Mouse (Mus musculus) liver, embryonic 11.5 days (tissue): Measurements from ENCODE around the gene Slc25a14. TPM values are rescaled to one million over a fixed set of nuclear protein-coding genes. Genes with fewer than 3 reads are reported as not detected.

ENCODE experiments used
- ATAC-seq: fragments of 200-750 bp; cut with Nextera tagmentation; replicated peaks from 2 replicates; pipeline ENCODE4 v1.8.0; 2017; ENCODE audit warnings: moderate number of reproducible peaks, mild to moderate bottlenecking, moderate TSS enrichment, moderate library complexity; ENCODE audit not compliant: low FRiP score
- DNase-seq: peaks from one replicate; pipeline ENCODE4 v3.0.0-alpha.2; 2017; ENCODE audit warnings: low spot score
- H3K27ac ChIP-seq: fragments of 300-500 bp; sonication (generic); 2 replicates; pipeline ENCODE4 v1.5.1; 2014; ENCODE audit warnings: mild to moderate bottlenecking, low read depth, low read length, control low read depth
- H3K27me3 ChIP-seq: fragments of 300-500 bp; sonication (generic); replicated peaks from 2 replicates; pipeline ENCODE4 v1.6.1; 2014; ENCODE audit warnings: low read length, mixed read lengths; ENCODE audit not compliant: control insufficient read depth, insufficient read depth
- H3K36me3 ChIP-seq: fragments of 300-500 bp; sonication (generic); 2 replicates; pipeline ENCODE4 v1.6.1; 2014; ENCODE audit warnings: mild to moderate bottlenecking, low read length, moderate library complexity, mixed read lengths; ENCODE audit not compliant: control insufficient read depth, insufficient read depth
- H3K4me1 ChIP-seq: fragments of 300-500 bp; sonication (generic); replicated peaks from 2 replicates; pipeline ENCODE4 v1.6.1; 2014; ENCODE audit warnings: low read length, mixed read lengths; ENCODE audit not compliant: control insufficient read depth, insufficient read depth
- H3K4me2 ChIP-seq: fragments of 300-500 bp; sonication (generic); 2 replicates; pipeline ENCODE4 v1.6.1; 2014; ENCODE audit warnings: mild to moderate bottlenecking, control low read depth, moderate library complexity
- H3K4me3 ChIP-seq: fragments of 300-500 bp; sonication (generic); 2 replicates; pipeline ENCODE4 v1.5.1; 2014; ENCODE audit warnings: low read depth, low read length, control low read depth
- H3K9ac ChIP-seq: fragments of 300-500 bp; sonication (generic); 2 replicates; pipeline ENCODE4 v1.6.1; 2014; ENCODE audit warnings: low read depth, low read length, control low read depth
- H3K9me3 ChIP-seq: fragments of 300-500 bp; sonication (generic); 2 replicates; pipeline ENCODE4 v1.6.1; 2016; ENCODE audit warnings: low read length, inconsistent platforms, mixed read lengths; ENCODE audit not compliant: control insufficient read depth
- WGBS: fragments of 180-500 bp; shearing (Covaris S2); extraction: QIAGEN DNeasy Blood & Tissue Kit; methylation state at CpG from one replicate; pipeline ENCODE4 v1.1.7; 2014; 5-methylcytosine and 5-hydroxymethylcytosine counted together
- polyA plus RNA-seq: library from polyadenylated mRNA; unstranded; fragments of >200 nt; fragmentation: Nextera tagmentation; extraction: Ambion mirVana; gene quantifications from 2 replicates; pipeline ENCODE4 v1.2.1, GENCODE M21; 2014

Gene Slc25a14
- polyA plus RNA-seq, 1 experiment from 2014 or later = 10.6 TPM

GRCm38 (mm10) chrX:48637032-48637431, 13.8 kb downstream of the Slc25a14 start:
- no peak for DNase-seq
- no peak overlapping the region for H3K27ac ChIP-seq
- no peaks in the 10 kb centered on the region for H3K9me3 ChIP-seq
- ATAC-seq = no peak
- no peak overlapping the region for H3K4me3 ChIP-seq
- no peaks in the 10 kb centered on the region for H3K27me3 ChIP-seq
- 59% methylated on average over 2 of the region's 2 CpGs for WGBS
- H3K9ac ChIP-seq = no peak overlapping the region
- no peaks in the 10 kb centered on the region for H3K4me1 ChIP-seq
- no peak overlapping the region for H3K4me2 ChIP-seq
- H3K36me3 ChIP-seq = no peaks in the 10 kb centered on the region

- WGBS = 90% methylated on average over 2 of the region's 2 CpGs
- H3K9ac ChIP-seq = no peak overlapping the region
- ATAC-seq (no peak), DNase-seq (no peak)
- H3K9me3 ChIP-seq = no peaks in the 10 kb centered on the region
- H3K4me3 ChIP-seq = no peak overlapping the region
- H3K4me1 ChIP-seq = no peaks in the 10 kb centered on the region
- H3K27me3 ChIP-seq = no peaks in the 10 kb centered on the region
- no peak overlapping the region for H3K27ac ChIP-seq
- H3K4me2 ChIP-seq = no peak overlapping the region
- H3K36me3 ChIP-seq = no peaks in the 10 kb centered on the region
Observed at GRCm38 (mm10) chrX:48644122-48644521, 20.9 kb downstream of the Slc25a14 start.

- 40% methylated on average over 6 of the region's 6 CpGs for WGBS
- no peaks in the 10 kb centered on the region for H3K9me3 ChIP-seq
- ATAC-seq = no peak
- H3K27me3 ChIP-seq = no peaks in the 10 kb centered on the region
- H3K4me3 ChIP-seq = no peak overlapping the region
- H3K4me2 ChIP-seq = no peak overlapping the region
- H3K9ac ChIP-seq = no peak overlapping the region
- no peaks in the 10 kb centered on the region for H3K36me3 ChIP-seq
- no peaks in the 10 kb centered on the region for H3K4me1 ChIP-seq
- no peak overlapping the region for H3K27ac ChIP-seq
- DNase-seq = no peak
Observed at GRCm38 (mm10) chrX:48666807-48667206, 43.6 kb downstream of the Slc25a14 start.

- no peak overlapping the region for H3K9ac ChIP-seq
- 77% methylated on average over 3 of the region's 3 CpGs for WGBS
- ATAC-seq (no peak), DNase-seq (no peak)
- no peaks in the 10 kb centered on the region for H3K9me3 ChIP-seq
- no peaks in the 10 kb centered on the region for H3K36me3 ChIP-seq
- H3K4me1 ChIP-seq = no peaks in the 10 kb centered on the region
- H3K4me3 ChIP-seq = no peak overlapping the region
- H3K27ac ChIP-seq = no peak overlapping the region
- H3K4me2 ChIP-seq = no peak overlapping the region
- no peaks in the 10 kb centered on the region for H3K27me3 ChIP-seq
Observed at GRCm38 (mm10) chrX:48669588-48669987, 46.4 kb downstream of the Slc25a14 start.

GRCm38 (mm10) chrX:48671714-48672113, 48.5 kb downstream of the Slc25a14 start:
- DNase-seq (no peak), ATAC-seq (no peak)
- Histone ChIP-seq H3K27ac (no peak overlapping the region), H3K4me2 (no peak overlapping the region), H3K27me3 (no peaks in the 10 kb centered on the region), H3K9ac (no peak overlapping the region), H3K4me1 (no peaks in the 10 kb centered on the region), H3K9me3 (no peaks in the 10 kb centered on the region), H3K4me3 (no peak overlapping the region), H3K36me3 (no peaks in the 10 kb centered on the region)
- 35% methylated on average over 3 of the region's 3 CpGs for WGBS

GRCm38 (mm10) chrX:48674171-48674570, 51.0 kb downstream of the Slc25a14 start, which contains the start of gene Gpr119:
TSS of gene Gpr119 (minus strand) at chrX:48674478.
- Histone ChIP-seq H3K27me3 (no peaks in the 10 kb centered on the region), H3K4me2 (no peak within 1 kb of the TSS), H3K4me1 (no peaks in the 10 kb centered on the region), H3K9me3 (no peaks in the 10 kb centered on the region), H3K36me3 (no peaks in the 10 kb centered on the region), H3K9ac (no peak within 1 kb of the TSS), H3K27ac (no peak within 1 kb of the TSS), H3K4me3 (no peak within 1 kb of the TSS)
- no peak for DNase-seq
- WGBS = 67% methylated on average over 4 of the region's 4 CpGs
- ATAC-seq = no peak

GRCm38 (mm10) chrX:48683451-48683850, 60.2 kb downstream of the Slc25a14 start:
- H3K9ac ChIP-seq = no peak overlapping the region
- DNase-seq = no peak

GRCm38 (mm10) chrX:48683857-48684256, 60.6 kb downstream of the Slc25a14 start:
- DNase-seq (no peak), ATAC-seq (no peak)
- Histone ChIP-seq H3K4me3 (no peak overlapping the region), H3K4me2 (no peak overlapping the region), H3K9ac (no peak overlapping the region), H3K27me3 (no peaks in the 10 kb centered on the region), H3K9me3 (no peaks in the 10 kb centered on the region), H3K4me1 (no peaks in the 10 kb centered on the region), H3K27ac (no peak overlapping the region), H3K36me3 (no peaks in the 10 kb centered on the region)
- WGBS = 53% methylated on average over 5 of the region's 5 CpGs

More at GRCm38 (mm10) chrX:48683451-48683850, 60.2 kb downstream of the Slc25a14 start:
- Histone ChIP-seq H3K9me3 (no peaks in the 10 kb centered on the region), H3K27ac (no peak overlapping the region), H3K4me1 (no peaks in the 10 kb centered on the region), H3K4me3 (no peak overlapping the region), H3K4me2 (no peak overlapping the region), H3K27me3 (no peaks in the 10 kb centered on the region), H3K36me3 (no peaks in the 10 kb centered on the region)
- ATAC-seq = no peak
- WGBS = 18% methylated on average over 3 of the region's 3 CpGs

GRCm38 (mm10) chrX:48694460-48694859, 71.2 kb downstream of the Slc25a14 start:
- Histone ChIP-seq H3K27ac (no peak overlapping the region), H3K4me1 (no peaks in the 10 kb centered on the region), H3K36me3 (no peaks in the 10 kb centered on the region), H3K4me3 (peak overlapping the region; percentile 61), H3K9ac (no peak overlapping the region), H3K9me3 (no peaks in the 10 kb centered on the region), H3K4me2 (peak overlapping the region; percentile 54), H3K27me3 (no peaks in the 10 kb centered on the region)
- DNase-seq = no peak
- WGBS = 13% methylated on average over 6 of the region's 6 CpGs
- ATAC-seq = peak; percentile 79
